Mouse (Mus musculus) midbrain, embryonic 14.5 days (tissue): ENCODE measurements around the gene Ncoa1. TPM values are rescaled to one million over a fixed set of nuclear protein-coding genes. Genes with fewer than 3 reads are reported as not detected.
A peak's percentile ranks its signal among the peaks of the same experiment; 100 is the strongest.

Source experiments
- ATAC-seq: fragments of 200-750 bp; cut with Nextera tagmentation; 2 replicates; pipeline ENCODE4 v1.8.0; 2017; ENCODE audit warnings: moderate number of reproducible peaks, moderate library complexity; ENCODE audit not compliant: low FRiP score, low TSS enrichment
- DNase-seq: peaks from one replicate; pipeline ENCODE4 v3.0.0-alpha.2; 2015
- H3K27ac ChIP-seq: fragments of 300-500 bp; sonication (generic); replicated peaks from 2 replicates; pipeline ENCODE4 v1.5.1; 2014; ENCODE audit warnings: mild to moderate bottlenecking, low read depth, low read length, moderate library complexity
- H3K27me3 ChIP-seq: fragments of 300-500 bp; sonication (generic); 2 replicates; pipeline ENCODE4 v1.6.1; 2014; ENCODE audit warnings: low read length, control low read depth, mixed read lengths; ENCODE audit not compliant: control insufficient read depth, insufficient read depth
- H3K36me3 ChIP-seq: fragments of 300-500 bp; sonication (generic); 2 replicates; pipeline ENCODE4 v1.6.1; 2014; ENCODE audit warnings: low read length, control low read depth; ENCODE audit not compliant: control insufficient read depth, insufficient read depth
- H3K4me1 ChIP-seq: fragments of 300-500 bp; sonication (generic); 2 replicates; pipeline ENCODE4 v1.6.1; 2014; ENCODE audit warnings: mild to moderate bottlenecking, antibody characterized with exemption, low read length, control low read depth; ENCODE audit not compliant: control insufficient read depth, insufficient read depth
- H3K4me2 ChIP-seq: fragments of 300-500 bp; sonication (generic); 2 replicates; pipeline ENCODE4 v1.6.1; 2014; ENCODE audit warnings: mild to moderate bottlenecking, low read length, moderate library complexity
- H3K4me3 ChIP-seq: fragments of 300-500 bp; sonication (generic); replicated peaks from 2 replicates; pipeline ENCODE4 v1.5.1; 2014; ENCODE audit warnings: low read depth, low read length
- H3K9ac ChIP-seq: fragments of 300-500 bp; sonication (generic); replicated peaks from 2 replicates; pipeline ENCODE4 v1.6.1; 2014; ENCODE audit warnings: mild to moderate bottlenecking, low read length, moderate library complexity
- H3K9me3 ChIP-seq: fragments of 300-500 bp; sonication (generic); 2 replicates; pipeline ENCODE4 v1.6.1; 2016; ENCODE audit warnings: low read length, control low read depth, mixed read lengths; ENCODE audit not compliant: control insufficient read depth
- WGBS: fragments of 180-500 bp; shearing (Covaris S2); extraction: QIAGEN DNeasy Blood & Tissue Kit; methylation state at CpG from one replicate; pipeline ENCODE4 v1.1.7; 2014; 5-methylcytosine and 5-hydroxymethylcytosine counted together
- polyA plus RNA-seq: library from polyadenylated mRNA; unstranded; fragments of >200 nt; fragmentation: Nextera tagmentation; extraction: Ambion mirVana; gene quantifications from 2 replicates; pipeline ENCODE4 v1.2.1, GENCODE M21; 2014

Gene Ncoa1
- polyA plus RNA-seq, 1 experiment from 2014 or later = 13.9 TPM

DNA sequence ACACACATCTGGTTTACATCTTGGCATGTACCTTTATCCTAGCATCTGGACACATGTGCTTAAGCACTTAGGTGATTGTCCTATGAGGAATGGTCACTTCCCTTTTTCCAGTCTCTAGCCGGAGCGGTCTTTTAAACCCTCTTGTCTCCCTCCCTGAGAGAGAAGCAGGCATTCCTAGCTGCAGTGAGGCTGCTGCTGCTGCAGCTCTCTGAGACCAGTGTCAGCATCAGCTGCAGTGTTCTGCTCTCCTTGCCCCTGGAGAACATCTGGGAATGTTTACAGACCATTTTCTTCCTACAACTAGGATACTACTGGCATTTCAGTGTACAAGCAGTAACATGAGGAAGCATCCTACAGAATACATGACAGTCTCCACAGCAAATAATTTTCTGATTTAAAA, 133.8 kb downstream of the Ncoa1 start:
- no peaks in the 10 kb centered on the region for H3K36me3 ChIP-seq
- WGBS = 75% methylated on average over 2 of the region's 2 CpGs
- no peak overlapping the region for H3K4me2 ChIP-seq
- no peak overlapping the region for H3K9ac ChIP-seq
- no peaks in the 10 kb centered on the region for H3K27me3 ChIP-seq
- ATAC-seq (no peak), DNase-seq (peak; percentile 24)
- peak overlapping the region; percentile 45; the same call in 1 of the 2 replicates for H3K27ac ChIP-seq
- H3K4me3 ChIP-seq = no peak overlapping the region
- 0 out of 2 replicates have a peak, but pooled peaks cover 2% of the 10 kb centered on the region for H3K4me1 ChIP-seq
- H3K9me3 ChIP-seq = no peaks in the 10 kb centered on the region

DNA sequence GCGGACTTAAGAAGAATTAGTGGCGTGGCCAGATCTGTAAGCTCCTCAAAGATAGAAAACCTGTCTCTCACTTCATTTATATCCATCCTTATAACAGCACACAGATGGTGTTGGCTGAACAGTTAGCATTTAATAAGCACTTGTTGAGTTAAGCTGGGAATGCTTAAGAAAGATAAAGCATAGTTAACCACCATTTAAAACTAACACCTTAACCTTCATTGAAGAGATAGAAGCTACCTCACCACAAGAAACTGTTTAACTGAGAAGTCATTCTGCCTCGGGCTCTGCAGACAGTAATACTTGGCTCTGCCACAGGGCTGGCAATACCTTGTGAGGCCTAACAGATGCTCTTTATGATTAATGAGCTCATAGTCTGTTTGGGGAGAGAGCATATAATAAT, 134.9 kb downstream of the Ncoa1 start:
- 0 out of 2 replicates have a peak, but pooled peaks cover 2% of the 10 kb centered on the region for H3K4me1 ChIP-seq
- H3K36me3 ChIP-seq = 0 out of 2 replicates have a peak, but pooled peaks cover 4% of the 10 kb centered on the region
- no peak overlapping the region for H3K27ac ChIP-seq
- no peaks in the 10 kb centered on the region for H3K27me3 ChIP-seq
- ATAC-seq (no peak), DNase-seq (peak; percentile 34)
- no peak overlapping the region for H3K4me3 ChIP-seq
- no peaks in the 10 kb centered on the region for H3K9me3 ChIP-seq
- no peak overlapping the region for H3K9ac ChIP-seq
- WGBS = 75% methylated on average over 3 of the region's 3 CpGs
- H3K4me2 ChIP-seq = no peak overlapping the region

DNA sequence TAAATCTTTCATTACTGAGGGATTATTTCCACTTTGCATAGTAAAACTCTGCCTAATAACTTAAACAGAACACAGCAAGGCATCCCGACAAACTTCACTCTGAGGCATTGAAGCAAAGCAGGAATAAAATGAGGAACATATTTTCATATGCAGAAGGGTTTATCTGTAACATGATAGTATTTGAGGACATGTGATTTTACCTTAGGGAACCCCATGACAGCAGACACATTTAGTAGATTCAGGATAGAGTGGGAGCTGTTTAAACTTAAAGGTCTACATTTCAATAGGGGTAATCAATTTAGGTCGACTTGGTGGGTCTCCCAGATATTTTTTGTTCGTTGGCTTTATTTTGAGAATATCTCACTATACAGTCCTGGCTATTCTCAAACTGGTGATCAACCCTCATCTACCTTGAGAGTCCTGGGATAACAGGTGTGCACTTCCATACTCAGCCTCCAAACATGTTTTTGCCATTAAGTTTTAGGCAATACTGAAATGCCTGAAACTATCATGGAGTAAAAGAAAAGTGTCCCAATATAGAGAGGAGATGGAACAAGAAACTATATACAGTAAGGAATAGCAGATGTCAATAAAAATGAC, 136.6 kb downstream of the Ncoa1 start:
- Histone ChIP-seq H3K4me2 (no peak overlapping the region), H3K9me3 (no peaks in the 10 kb centered on the region), H3K27ac (no peak overlapping the region), H3K27me3 (no peaks in the 10 kb centered on the region), H3K4me1 (no peaks in the 10 kb centered on the region), H3K4me3 (no peak overlapping the region), H3K9ac (no peak overlapping the region), H3K36me3 (0 out of 2 replicates have a peak, but pooled peaks cover 5% of the 10 kb centered on the region)
- no peak for DNase-seq
- no peak for ATAC-seq
- WGBS = 83% methylated on average over 3 of the region's 3 CpGs

DNA sequence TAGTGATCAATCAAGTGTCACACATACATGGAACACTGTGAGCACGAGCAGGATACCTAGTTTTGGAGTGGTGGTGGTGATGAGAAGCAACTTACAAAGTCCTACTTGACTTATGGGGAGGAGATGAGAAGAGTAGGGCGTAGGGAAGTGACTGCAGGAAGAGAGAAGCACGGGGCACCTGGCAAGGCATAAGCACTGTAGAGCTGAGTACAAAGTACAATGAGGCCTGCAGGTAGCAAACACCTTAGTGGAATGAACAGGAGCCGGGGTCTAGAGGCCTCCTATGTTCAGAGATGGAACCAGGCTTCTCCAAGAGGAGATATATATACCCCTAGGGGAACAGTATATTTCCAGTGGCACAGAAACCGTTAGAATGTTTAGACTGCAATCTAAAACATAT, 153.4 kb downstream of the Ncoa1 start:
- no peak overlapping the region for H3K9ac ChIP-seq
- no peak overlapping the region for H3K27ac ChIP-seq
- no peak for DNase-seq
- H3K4me3 ChIP-seq = no peak overlapping the region
- WGBS = 90% methylated on average over 5 of the region's 5 CpGs
- no peaks in the 10 kb centered on the region for H3K9me3 ChIP-seq
- H3K4me2 ChIP-seq = no peak overlapping the region
- peaks cover 10% of the 10 kb centered on the region; the same call in 1 of the 2 replicates for H3K36me3 ChIP-seq
- no peak for ATAC-seq
- no peaks in the 10 kb centered on the region for H3K4me1 ChIP-seq
- H3K27me3 ChIP-seq = no peaks in the 10 kb centered on the region

DNA sequence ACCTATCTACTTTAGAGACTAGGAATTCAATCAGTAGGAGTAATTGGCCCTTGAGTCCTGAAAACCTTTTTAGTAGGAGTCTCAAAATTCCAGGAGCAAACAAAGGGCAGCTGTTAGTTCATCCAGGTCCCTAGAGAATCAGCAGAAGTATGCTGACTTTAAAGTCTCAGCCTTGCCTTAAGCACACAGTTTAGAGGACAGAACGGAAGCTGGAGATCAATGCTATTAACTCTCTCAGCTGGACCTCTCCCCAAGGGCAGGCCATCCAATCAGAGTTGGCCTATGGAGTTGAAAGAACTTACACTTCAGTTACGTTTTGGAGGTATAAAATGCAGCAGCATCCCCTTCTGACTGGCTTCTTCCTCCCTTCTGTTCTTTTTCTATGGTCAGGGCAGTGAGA, 154.8 kb downstream of the Ncoa1 start:
- Histone ChIP-seq H3K27ac (no peak overlapping the region), H3K4me1 (no peaks in the 10 kb centered on the region), H3K4me3 (no peak overlapping the region), H3K36me3 (peaks cover 10% of the 10 kb centered on the region; the same call in 1 of the 2 replicates), H3K4me2 (no peak overlapping the region), H3K9ac (no peak overlapping the region), H3K9me3 (no peaks in the 10 kb centered on the region), H3K27me3 (no peaks in the 10 kb centered on the region)
- ATAC-seq = no peak
- 33% methylated on average over 2 of the region's 2 CpGs for WGBS
- DNase-seq = peak; percentile 17

DNA sequence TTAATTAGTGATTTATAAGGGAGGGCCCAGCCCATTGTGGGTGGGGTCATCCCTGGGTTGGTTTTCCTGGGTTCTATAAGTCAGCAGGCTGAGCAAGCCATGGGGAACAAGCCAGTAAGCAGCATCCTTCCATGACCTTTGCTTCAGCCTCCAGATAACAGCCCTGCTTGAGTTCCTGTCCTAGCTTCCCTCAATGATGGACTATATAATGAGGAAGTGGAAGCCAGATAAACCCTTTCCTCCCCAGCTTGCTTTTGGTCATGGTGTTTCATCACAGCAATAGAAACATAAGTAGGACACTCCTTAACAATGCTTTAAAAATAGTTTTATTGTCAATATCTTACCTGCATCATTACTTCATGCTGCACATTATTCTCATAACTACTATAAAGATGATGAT, 163.2 kb downstream of the Ncoa1 start:
- Histone ChIP-seq H3K27me3 (no peaks in the 10 kb centered on the region), H3K27ac (no peak overlapping the region), H3K9ac (no peak overlapping the region), H3K4me3 (no peak overlapping the region), H3K4me2 (no peak overlapping the region), H3K36me3 (peaks cover 12% of the 10 kb centered on the region; the same call in 1 of the 2 replicates), H3K9me3 (no peaks in the 10 kb centered on the region), H3K4me1 (no peaks in the 10 kb centered on the region)
- DNase-seq = no peak
- ATAC-seq = no peak

DNA sequence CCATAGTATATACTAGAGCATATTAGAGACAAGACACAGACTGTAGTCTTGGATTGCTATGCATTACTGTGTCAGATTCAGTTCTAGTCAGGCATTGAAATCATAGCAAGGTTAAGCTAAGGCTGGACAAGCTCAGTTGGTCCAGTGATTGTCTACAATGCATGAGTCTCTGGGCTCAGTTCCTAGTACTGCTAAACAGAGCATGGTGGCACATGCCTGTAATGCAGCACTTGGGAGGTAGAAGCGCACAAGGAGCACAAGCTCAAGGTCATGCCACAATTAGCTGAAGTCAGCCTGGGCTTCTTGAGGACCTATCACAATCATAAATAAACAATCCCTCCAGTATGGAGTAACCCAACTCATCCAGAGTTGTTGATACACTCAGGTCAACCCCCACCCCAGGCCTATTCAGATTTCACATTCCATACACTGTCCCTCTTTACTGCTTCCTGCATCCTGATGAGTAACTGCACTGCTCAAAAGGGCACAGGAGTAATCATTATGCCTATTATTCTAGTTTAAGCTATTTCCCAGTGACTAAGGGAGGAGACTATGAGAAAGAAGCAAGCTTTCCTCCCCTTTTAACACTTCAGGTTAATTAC, 170.2 kb downstream of the Ncoa1 start:
- H3K9ac ChIP-seq = no peak overlapping the region
- H3K36me3 ChIP-seq = 0 out of 2 replicates have a peak, but pooled peaks cover 10% of the 10 kb centered on the region
- ATAC-seq (no peak), DNase-seq (no peak)
- 92% methylated on average over 1 of the region's 1 CpGs for WGBS
- H3K9me3 ChIP-seq = no peaks in the 10 kb centered on the region
- H3K27me3 ChIP-seq = no peaks in the 10 kb centered on the region
- no peaks in the 10 kb centered on the region for H3K4me1 ChIP-seq
- H3K27ac ChIP-seq = no peak overlapping the region
- H3K4me3 ChIP-seq = no peak overlapping the region
- H3K4me2 ChIP-seq = no peak overlapping the region

DNA sequence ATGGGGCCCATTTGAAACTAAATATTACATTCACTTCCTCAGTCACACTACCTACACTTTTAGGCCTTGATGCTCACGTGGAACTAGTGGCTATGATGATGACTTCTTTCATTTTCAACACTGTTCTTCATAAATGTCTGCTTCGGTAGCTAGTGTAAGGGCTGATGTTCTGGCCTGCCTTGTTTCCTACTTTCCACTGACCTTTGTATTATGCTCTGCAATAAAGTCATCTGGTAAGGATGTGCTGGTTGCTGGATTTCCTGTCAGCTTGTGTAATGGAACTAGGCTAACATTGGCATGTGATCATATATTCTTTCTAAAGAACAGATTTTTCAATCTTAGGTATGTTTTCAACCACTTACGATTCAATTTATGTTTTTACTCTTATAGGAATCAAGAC, 177.7 kb downstream of the Ncoa1 start:
- H3K9ac ChIP-seq = no peak overlapping the region
- WGBS = 85% methylated on average over 3 of the region's 3 CpGs

DNA sequence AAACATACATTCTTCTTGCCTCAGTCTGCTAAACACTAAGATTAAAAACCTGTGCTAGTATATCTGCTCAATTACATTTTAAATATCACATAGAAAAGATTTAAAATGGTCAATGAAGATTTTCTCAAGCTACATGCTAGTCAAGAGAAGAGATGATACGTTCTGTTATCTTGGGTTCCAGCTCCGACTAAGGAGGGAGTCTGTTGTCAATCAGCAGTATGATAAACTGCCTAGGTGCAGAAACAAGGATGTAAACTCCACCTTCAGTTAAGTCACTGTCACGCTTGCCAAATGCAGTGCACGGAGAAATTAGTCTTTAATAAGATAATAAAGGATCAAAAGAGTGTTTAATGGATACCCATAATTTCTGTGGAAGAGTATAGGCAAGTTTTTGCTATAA, 178.4 kb downstream of the Ncoa1 start:
- DNase-seq = no peak
- 86% methylated on average over 4 of the region's 4 CpGs for WGBS

More for the DNA sequence above, 177.7 kb downstream of the Ncoa1 start:
- Histone ChIP-seq H3K4me2 (no peak overlapping the region), H3K27ac (no peak overlapping the region), H3K4me1 (no peaks in the 10 kb centered on the region), H3K27me3 (no peaks in the 10 kb centered on the region), H3K4me3 (no peak overlapping the region), H3K9me3 (no peaks in the 10 kb centered on the region), H3K36me3 (peaks cover 16% of the 10 kb centered on the region)
- no peak for DNase-seq
- ATAC-seq = no peak

More for the DNA sequence above, 178.4 kb downstream of the Ncoa1 start:
- H3K27ac ChIP-seq = no peak overlapping the region
- H3K9ac ChIP-seq = no peak overlapping the region
- no peak overlapping the region for H3K4me3 ChIP-seq
- no peaks in the 10 kb centered on the region for H3K27me3 ChIP-seq
- H3K9me3 ChIP-seq = no peaks in the 10 kb centered on the region
- peaks cover 18% of the 10 kb centered on the region for H3K36me3 ChIP-seq
- no peak overlapping the region for H3K4me2 ChIP-seq
- H3K4me1 ChIP-seq = no peaks in the 10 kb centered on the region
- no peak for ATAC-seq
